Mouse (Mus musculus) heart, adult 2 months (tissue): ENCODE measurements at regions not wholly inside any gene's neighbourhood (a gene's known extent, or its start where the extent isn't known, plus 50 kb on each side); places are given as distances from the start of the nearest gene placed in this dataset.

Experiments used
- DNase-seq, 2 experiments: peaks; one replicate each; pipeline ENCODE4 v3.0.0; 2021
- H3K27ac ChIP-seq: fragments of 200-600 bp; 2 replicates; pipeline ENCODE4 v1.8.1; 2022
- H3K27me3 ChIP-seq: fragments of 200-500 bp; 2 replicates; pipeline ENCODE4 v1.6.1; 2012; ENCODE audit warnings: mild to moderate bottlenecking, low read length, inconsistent platforms, mixed read lengths; ENCODE audit not compliant: control insufficient read depth, insufficient read depth
- H3K36me3 ChIP-seq: fragments of 200-500 bp; 2 replicates; pipeline ENCODE4 v1.6.1; 2012; ENCODE audit warnings: low read length, inconsistent platforms; ENCODE audit not compliant: control insufficient read depth, insufficient read depth
- H3K4me1 ChIP-seq: fragments of 200-500 bp; 2 replicates; pipeline ENCODE4 v1.6.1; 2011; ENCODE audit warnings: low read length; ENCODE audit not compliant: control insufficient read depth, insufficient read depth
- H3K4me3 ChIP-seq: fragments of 200-600 bp; 2 replicates; pipeline ENCODE4 v1.8.1; 2022
- H3K79me2 ChIP-seq: fragments of 200-500 bp; replicated peaks from 2 replicates; pipeline ENCODE4 v1.6.1; 2012; ENCODE audit warnings: mild to moderate bottlenecking, inconsistent platforms, low read length, moderate library complexity, mixed read lengths; ENCODE audit not compliant: control insufficient read depth, insufficient read depth
- H3K9ac ChIP-seq: fragments of 200-500 bp; 2 replicates; pipeline ENCODE4 v1.6.1; 2012; ENCODE audit warnings: low read depth, mild to moderate bottlenecking, control low read depth, inconsistent platforms, low read length, mixed read lengths
- CTCF ChIP-seq: fragments of 200-600 bp; IDR thresholded peaks from 2 replicates; pipeline ENCODE4 v1.8.1; 2022; ENCODE audit warnings: antibody characterized with exemption, mild to moderate bottlenecking, moderate library complexity
- EP300 ChIP-seq: fragments of 200-500 bp; IDR thresholded peaks from 2 replicates; pipeline ENCODE4 v1.6.1; 2011; ENCODE audit warnings: low read depth, low read length, control low read depth; ENCODE audit not compliant: insufficient read depth
- POLR2A ChIP-seq: fragments of 200-500 bp; IDR thresholded peaks from 2 replicates; pipeline ENCODE4 v1.6.1; 2011; ENCODE audit warnings: mild to moderate bottlenecking, low read depth, low read length, control low read depth; ENCODE audit not compliant: insufficient read depth
- WGBS: fragments of 180-500 bp; shearing (Covaris S2); methylation state at CpG from one replicate; pipeline ENCODE4 v1.1.7; 2018; 5-methylcytosine and 5-hydroxymethylcytosine counted together
- intact Hi-C: fragments of 180-260 bp; cut with DNase I; formaldehyde crosslinking; loops from one replicate; pipeline ENCODE4 v1.15.1; 2025

GRCm38 (mm10) chr2:167864672-167865071 is 67.2 kb upstream of the Ptpn1 start:
- peaks cover 29% of the 10 kb centered on the region for H3K4me1 ChIP-seq

GRCm38 (mm10) chr2:167864228-167864627 is 67.6 kb upstream of the Ptpn1 start:
- Histone ChIP-seq H3K9ac (no peak overlapping the region), H3K4me1 (peaks cover 32% of the 10 kb centered on the region), H3K4me3 (no peak overlapping the region), H3K79me2 (no peaks in the 10 kb centered on the region), H3K27me3 (no peaks in the 10 kb centered on the region), H3K27ac (no peak overlapping the region; the same call in 1 of the 2 replicates), H3K36me3 (no peaks in the 10 kb centered on the region)
- TF ChIP-seq EP300 (no peak), POLR2A (no peak)
- peak; percentile 57 to 62 for DNase-seq
- intact Hi-C loops, result no loop called here
- WGBS, result 27% methylated on average over 8 of the region's 8 CpGs

More at GRCm38 (mm10) chr2:167864672-167865071, 67.2 kb upstream of the Ptpn1 start:
- no peak for DNase-seq
- H3K27ac ChIP-seq, result no peak overlapping the region; the same call in 1 of the 2 replicates
- no peaks in the 10 kb centered on the region for H3K79me2 ChIP-seq
- intact Hi-C loops, result no loop called here
- WGBS, result 50% methylated on average over 7 of the region's 7 CpGs
- no peak for TF ChIP-seq EP300
- TF ChIP-seq POLR2A, result no peak
- no peak for TF ChIP-seq CTCF
- no peak overlapping the region for H3K9ac ChIP-seq
- H3K4me3 ChIP-seq, result no peak overlapping the region
- H3K27me3 ChIP-seq, result no peaks in the 10 kb centered on the region
- no peaks in the 10 kb centered on the region for H3K36me3 ChIP-seq

GRCm38 (mm10) chr2:167863616-167864015 is 68.2 kb upstream of the Ptpn1 start:
- Histone ChIP-seq H3K36me3 (no peaks in the 10 kb centered on the region), H3K4me1 (peaks cover 32% of the 10 kb centered on the region), H3K4me3 (no peak overlapping the region), H3K79me2 (no peaks in the 10 kb centered on the region), H3K27me3 (no peaks in the 10 kb centered on the region), H3K9ac (no peak overlapping the region), H3K27ac (no peak overlapping the region)
- 54% methylated on average over 6 of the region's 6 CpGs for WGBS
- intact Hi-C loops, result no loop called here
- no peak for TF ChIP-seq EP300
- TF ChIP-seq POLR2A, result no peak
- TF ChIP-seq CTCF, result no peak
- DNase-seq, result no peak

- H3K79me2 ChIP-seq, result no peaks in the 10 kb centered on the region
- H3K9ac ChIP-seq, result no peak overlapping the region
- no peak overlapping the region for H3K4me3 ChIP-seq
- WGBS, result 84% methylated on average over 2 of the region's 2 CpGs
- no peak for DNase-seq
- H3K27ac ChIP-seq, result peak overlapping the region; percentile 86
- H3K36me3 ChIP-seq, result no peaks in the 10 kb centered on the region
- H3K4me1 ChIP-seq, result peaks cover 23% of the 10 kb centered on the region
- intact Hi-C loops, result no loop called here
- TF ChIP-seq EP300 (no peak), POLR2A (no peak), CTCF (no peak)
- H3K27me3 ChIP-seq, result no peaks in the 10 kb centered on the region
These were observed 70.7 kb upstream of the Ptpn1 start for GRCm38 (mm10) chr2:167861178-167861520.

GRCm38 (mm10) chr2:167860457-167861177 is 71.2 kb upstream of the Ptpn1 start:
- peak; percentile 95 for DNase-seq
- Histone ChIP-seq H3K27ac (peak overlapping the region; percentile 86), H3K9ac (peak overlapping the region; percentile 34), H3K27me3 (no peaks in the 10 kb centered on the region), H3K4me1 (peaks cover 20% of the 10 kb centered on the region), H3K4me3 (0 out of 2 replicates have a peak overlapping the region, but pooled peaks have one; percentile 9), H3K36me3 (no peaks in the 10 kb centered on the region), H3K79me2 (no peaks in the 10 kb centered on the region)
- 14% methylated on average over 10 of the region's 10 CpGs for WGBS
- intact Hi-C loops, result loop anchor here (1.0 kb wide), 1 partner anchor 82 kb away; no protein-coding TSS in a partner anchor
- TF ChIP-seq CTCF, result peak; percentile 30
- peak; percentile 99 for TF ChIP-seq EP300
- peak; percentile 55; the same call in 1 of the 2 replicates for TF ChIP-seq POLR2A

GRCm38 (mm10) chr2:167859575-167859974 is 72.3 kb upstream of the Ptpn1 start:
- intact Hi-C loops, result loop anchor here (10.0 kb wide), 1 partner anchor 95 kb away; no protein-coding TSS in a partner anchor
- Histone ChIP-seq H3K79me2 (no peaks in the 10 kb centered on the region), H3K4me3 (no peak overlapping the region), H3K9ac (no peak overlapping the region), H3K4me1 (peaks cover 16% of the 10 kb centered on the region), H3K36me3 (no peaks in the 10 kb centered on the region), H3K27ac (no peak overlapping the region; the same call in 1 of the 2 replicates), H3K27me3 (no peaks in the 10 kb centered on the region)
- TF ChIP-seq CTCF (no peak), EP300 (no peak), POLR2A (no peak)
- WGBS, result 49% methylated on average over 10 of the region's 10 CpGs
- DNase-seq, result no peak
